Mouse (Mus musculus) Patski (cell line): ENCODE measurements around the gene Ilf3. TPM values are rescaled to one million over a fixed set of nuclear protein-coding genes. Genes with fewer than 3 reads are reported as not detected.
A peak's percentile ranks its signal among the peaks of the same experiment; 100 is the strongest.

Experiments
- ATAC-seq: fragments of 100-300 bp; one replicate; pipeline ENCODE4 v1.8.0; 2021
- CTCF ChIA-PET: fragments of 350-600 bp; sonication (Branson Sonifier 250); formaldehyde crosslinking; loops from one replicate; lab custom pipeline; 2022; ENCODE audit warnings: inconsistent platforms; lab: Charles Lee
- POLR2A ChIA-PET: fragments of 350-600 bp; sonication (Branson Sonifier 250); formaldehyde crosslinking; loops from one replicate; lab custom pipeline; 2022; ENCODE audit warnings: antibody characterized with exemption, inconsistent platforms; lab: Charles Lee
- DNase-seq: peaks from one replicate; pipeline ENCODE4 v3.0.0-alpha.2; 2011; ENCODE audit warnings: low read depth, low spot score
- H3K27me3 ChIP-seq: fragments of 371-371 bp; one replicate; pipeline ENCODE4 v1.5.1; 2021
- CTCF ChIP-seq: fragments of 100-300 bp; IDR thresholded peaks from one replicate; pipeline ENCODE4 v1.5.1; 2021
- in situ Hi-C: fragments of 300-500 bp; cut with MboI; formaldehyde crosslinking; loops from 3 replicates; pipeline ENCODE4 v1.11.1; 2018; ENCODE audit warnings: low pct_unique_long_range_greater_than_20kb, mixed read lengths
- polyA plus RNA-seq: library from polyadenylated mRNA; unstranded; gene quantifications from one replicate; pipeline ENCODE4 v1.2.3, GENCODE M21; 2021

Ilf3 gene
- polyA plus RNA-seq, 1 experiment from 2014 or later: 110 TPM

GRCm38 (mm10) chr9:21392646-21393175 is 25.0 kb downstream of the Ilf3 start:
- CTCF ChIA-PET: no interaction called here
- DNase-seq (no peak), ATAC-seq (no peak)
- TF ChIP-seq CTCF: no peak
- in situ Hi-C loops: no loop called here
- POLR2A ChIA-PET: no interaction called here
- no peaks in the 10 kb centered on the region for H3K27me3 ChIP-seq

GRCm38 (mm10) chr9:21395692-21396091 is 28.0 kb downstream of the Ilf3 start:
- no peaks in the 10 kb centered on the region for H3K27me3 ChIP-seq
- ATAC-seq: no peak
- CTCF ChIA-PET: interaction anchor here (1.5 kb wide), 1 partner anchor 19 kb away, joined by 4 read pairs; no protein-coding TSS in a partner anchor
- POLR2A ChIA-PET: no interaction called here
- TF ChIP-seq CTCF: no peak
- in situ Hi-C loops: no loop called here
- no peak for DNase-seq

GRCm38 (mm10) chr9:21397170-21397569 is 29.5 kb downstream of the Ilf3 start:
- ChIA-PET POLR2A (no interaction called here), CTCF (no interaction called here)
- DNase-seq (no peak), ATAC-seq (no peak)
- TF ChIP-seq CTCF: no peak
- in situ Hi-C loops: no loop called here
- H3K27me3 ChIP-seq: no peaks in the 10 kb centered on the region

- ATAC-seq: no peak
- ChIA-PET POLR2A (no interaction called here), CTCF (interaction anchor here (1.6 kb wide), 1 partner anchor 11 kb away, joined by 4 read pairs; no protein-coding TSS in a partner anchor)
- H3K27me3 ChIP-seq: no peaks in the 10 kb centered on the region
- no peak for DNase-seq
- TF ChIP-seq CTCF: no peak
- in situ Hi-C loops: no loop called here
Measured at GRCm38 (mm10) chr9:21401042-21401441, 33.4 kb downstream of the Ilf3 start.

GRCm38 (mm10) chr9:21402764-21403253 is 35.1 kb downstream of the Ilf3 start:
- ATAC-seq (no peak), DNase-seq (no peak)
- CTCF ChIA-PET: interaction anchor here (1.0 to 1.5 kb wide), 2 partner anchors 26 to 29 kb away, joined by 3 to 4 read pairs; no protein-coding TSS in a partner anchor
- no peak for TF ChIP-seq CTCF
- H3K27me3 ChIP-seq: no peaks in the 10 kb centered on the region
- POLR2A ChIA-PET: no interaction called here
- in situ Hi-C loops: no loop called here

- DNase-seq: no peak
- ATAC-seq: no peak
- CTCF ChIA-PET: interaction anchor here (1.5 kb wide), 1 partner anchor 27 kb away, joined by 4 read pairs; no protein-coding TSS in a partner anchor
- POLR2A ChIA-PET: no interaction called here
- no peak for TF ChIP-seq CTCF
- no peaks in the 10 kb centered on the region for H3K27me3 ChIP-seq
- in situ Hi-C loops: no loop called here
Measured at GRCm38 (mm10) chr9:21403745-21404144, 36.1 kb downstream of the Ilf3 start.

GRCm38 (mm10) chr9:21405525-21405924 is 37.9 kb downstream of the Ilf3 start:
- ChIA-PET CTCF (no interaction called here), POLR2A (no interaction called here)
- ATAC-seq: no peak
- in situ Hi-C loops: loop anchor here (5.0 kb wide), 1 partner anchor 93 kb away; the partner anchor contains the start of gene Ap1m2
- no peak for TF ChIP-seq CTCF
- DNase-seq: no peak
- H3K27me3 ChIP-seq: no peaks in the 10 kb centered on the region

- in situ Hi-C loops: loop anchor here (5.0 kb wide), 1 partner anchor 96 kb away; the partner anchor contains the start of gene Ap1m2
- DNase-seq (no peak), ATAC-seq (no peak)
- no peak for TF ChIP-seq CTCF
- no peaks in the 10 kb centered on the region for H3K27me3 ChIP-seq
- CTCF ChIA-PET: interaction anchor here (3.3 kb wide), 1 partner anchor 42 kb away, joined by 22 read pairs; no protein-coding TSS in a partner anchor
- POLR2A ChIA-PET: no interaction called here
Measured at GRCm38 (mm10) chr9:21407951-21408350, 40.3 kb downstream of the Ilf3 start.

GRCm38 (mm10) chr9:21408624-21409023 is 41.0 kb downstream of the Ilf3 start:
- CTCF ChIA-PET: interaction anchor here (1.1 to 3.3 kb wide), 8 partner anchors 24 to 95 kb away, joined by 3 to 22 read pairs (median 7); partner anchors contain the start of gene Slc44a2
- DNase-seq (no peak), ATAC-seq (no peak)
- in situ Hi-C loops: loop anchor here (5.0 kb wide), 1 partner anchor 96 kb away; the partner anchor contains the start of gene Ap1m2
- POLR2A ChIA-PET: no interaction called here
- TF ChIP-seq CTCF: no peak
- H3K27me3 ChIP-seq: no peaks in the 10 kb centered on the region

- H3K27me3 ChIP-seq: no peaks in the 10 kb centered on the region
- peak; percentile 25 for DNase-seq
Measured at GRCm38 (mm10) chr9:21409592-21410317, 42.1 kb downstream of the Ilf3 start.

More at GRCm38 (mm10) chr9:21409592-21410317, 42.1 kb downstream of the Ilf3 start:
- no peak for TF ChIP-seq CTCF
- ChIA-PET POLR2A (interaction anchor here (0.6 to 0.9 kb wide), 3 partner anchors 48 to 204 kb away, joined by 6 to 7 read pairs (median 6); no protein-coding TSS in a partner anchor), CTCF (interaction anchor here (1.1 to 3.3 kb wide), 10 partner anchors 10 to 96 kb away, joined by 3 to 22 read pairs (median 6); partner anchors contain the start of gene Slc44a2)
- in situ Hi-C loops: loop anchor here (5.0 kb wide), 2 partner anchors 42 to 97 kb away; partner anchors contain the start of genes Ap1m2 and Ilf3
- no peak for ATAC-seq
